Mouse (Mus musculus) gastrocnemius, postnatal 36 days (tissue): ENCODE results near the gene Gldc. TPM values are rescaled to one million over a fixed set of nuclear protein-coding genes. Genes with fewer than 3 reads are reported as not detected.

Experiments
- DNase-seq, 2 experiments: peaks; one replicate each; pipeline ENCODE4 v3.0.0; 2022
- intact Hi-C: fragments of 180-260 bp; cut with DNase I; formaldehyde crosslinking; loops from one replicate; pipeline ENCODE4 v1.15.1; 2025
- total RNA-seq, 2 experiments: library from RNA; stranded (reverse); gene quantifications; 2 replicates each; pipeline ENCODE4 v1.2.3; 2021

Gene Gldc
- total RNA-seq, 2 experiments from 2014 or later: not detected

GRCm38 (mm10) chr19:30109122-30109521 is 66.1 kb downstream of the Gldc start:
- intact Hi-C loops: no loop called here
- no peak for DNase-seq

GRCm38 (mm10) chr19:30108616-30109015 is 66.6 kb downstream of the Gldc start:
- intact Hi-C loops: no loop called here
- no peak for DNase-seq

GRCm38 (mm10) chr19:30107221-30107845 is 67.9 kb downstream of the Gldc start:
- no peak for DNase-seq
- intact Hi-C loops: no loop called here

GRCm38 (mm10) chr19:30105045-30105842 is 70.0 kb downstream of the Gldc start:
- no peak for DNase-seq
- intact Hi-C loops: no loop called here

DNA sequence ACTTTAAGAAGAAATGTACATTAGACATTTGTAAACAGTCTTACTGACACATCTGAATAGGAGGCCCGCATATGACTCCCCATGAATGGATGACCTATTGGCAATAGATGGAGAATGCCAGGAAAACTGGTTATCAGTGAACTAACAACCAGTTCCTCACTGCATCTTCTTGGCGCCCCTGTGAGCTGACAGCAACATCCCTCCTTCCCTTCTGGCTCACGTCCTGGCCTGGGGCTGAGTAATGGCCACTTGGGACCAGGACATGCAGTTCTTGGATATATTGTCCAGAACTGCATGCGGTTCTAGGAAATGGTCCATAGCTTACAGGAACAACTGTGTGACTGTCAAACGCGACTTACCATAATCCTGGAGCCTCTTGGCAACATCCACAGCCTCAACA is 72.6 kb downstream of the Gldc start:
- intact Hi-C loops: no loop called here
- no peak for DNase-seq

DNA sequence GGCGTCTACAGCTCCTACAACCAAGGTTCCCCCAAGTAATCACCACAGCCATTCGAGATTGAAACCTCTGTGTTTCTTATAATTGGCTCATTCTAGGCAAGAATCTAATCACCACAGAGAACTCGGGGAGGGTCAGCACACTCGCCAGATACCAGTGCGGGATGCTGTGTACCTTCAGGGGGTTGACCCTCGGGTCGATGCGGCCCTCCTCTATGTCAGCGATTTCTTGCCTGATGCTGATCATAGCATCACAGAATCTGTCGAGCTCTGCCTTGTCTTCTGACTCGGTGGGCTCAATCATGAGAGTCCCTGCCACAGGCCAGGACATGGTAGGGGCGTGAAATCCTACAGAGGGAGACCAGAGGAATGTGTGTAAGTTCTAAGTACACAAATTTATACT is 74.7 kb downstream of the Gldc start:
- DNase-seq: no peak
- intact Hi-C loops: no loop called here

GRCm38 (mm10) chr19:30097039-30097438 is 78.2 kb downstream of the Gldc start:
- DNase-seq: no peak
- intact Hi-C loops: no loop called here

GRCm38 (mm10) chr19:30096186-30096585 is 79.0 kb downstream of the Gldc start:
- intact Hi-C loops: no loop called here
- DNase-seq: no peak

- no peak for DNase-seq
- intact Hi-C loops: no loop called here
Observed at GRCm38 (mm10) chr19:30091644-30092295, 83.5 kb downstream of the Gldc start.

- intact Hi-C loops: no loop called here
- no peak for DNase-seq
Observed at GRCm38 (mm10) chr19:30090163-30090562, 85.1 kb downstream of the Gldc start.

GRCm38 (mm10) chr19:30065797-30066196 is 109.4 kb downstream of the Gldc start:
- intact Hi-C loops: no loop called here
- DNase-seq: no peak

- no peak for DNase-seq
- intact Hi-C loops: no loop called here
Observed at GRCm38 (mm10) chr19:30054218-30054617, 121.0 kb downstream of the Gldc start.

- DNase-seq: no peak
- intact Hi-C loops: no loop called here
Observed at GRCm38 (mm10) chr19:30051479-30051878, 123.8 kb downstream of the Gldc start.

GRCm38 (mm10) chr19:30050584-30050983 is 124.6 kb downstream of the Gldc start:
- intact Hi-C loops: no loop called here
- no peak for DNase-seq

Other genes with a start within 250 kb of the Gldc start
- not detected for gene Trpd52l3, start 171.6 kb downstream of the Gldc start, total RNA-seq
- 10 to 100 TPM; 10.3 to 14.3 TPM for gene Uhrf2, start 144.9 kb downstream of the Gldc start, total RNA-seq
- not detected for gene Mbl2, start 57.5 kb upstream of the Gldc start, total RNA-seq